Mouse (Mus musculus): Measurements from ENCODE around the gene Desi2.

DNA sequence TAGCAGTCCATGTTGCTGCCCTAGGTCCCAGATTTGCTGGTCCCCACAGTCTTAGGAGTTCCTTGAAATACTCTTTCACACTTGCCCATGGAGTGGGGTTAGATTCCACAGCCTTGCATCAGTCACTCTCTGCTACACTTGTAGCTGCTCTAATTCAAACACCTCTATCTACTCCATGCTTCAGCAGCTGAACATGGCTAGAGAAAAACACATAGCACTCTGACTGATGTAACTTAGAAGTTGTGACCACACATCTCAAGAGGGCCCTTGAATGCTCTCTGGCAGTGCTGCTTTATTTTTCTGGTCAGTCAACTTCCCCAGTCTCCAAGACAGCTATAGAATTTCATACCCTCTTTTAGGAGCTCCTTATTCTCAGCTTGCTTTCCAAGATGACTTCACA lies 22.7 kb downstream of the Desi2 start:
- TF ChIP-seq CTCF (conservative IDR thresholded peaks at IDR 0.05; ENCODE audit: low read length) (no peak), NANOG (IDR thresholded peaks at IDR 0.05; ENCODE audit: borderline replicate concordance, low read length) (no peak), POU5F1 (IDR thresholded peaks at IDR 0.05; ENCODE audit: borderline replicate concordance, low read length) (no peak)

Measured in E14TG2a.4 (cell line).